ENCODE assay signal across 10 mouse cellular contexts in the genomic region with DNA sequence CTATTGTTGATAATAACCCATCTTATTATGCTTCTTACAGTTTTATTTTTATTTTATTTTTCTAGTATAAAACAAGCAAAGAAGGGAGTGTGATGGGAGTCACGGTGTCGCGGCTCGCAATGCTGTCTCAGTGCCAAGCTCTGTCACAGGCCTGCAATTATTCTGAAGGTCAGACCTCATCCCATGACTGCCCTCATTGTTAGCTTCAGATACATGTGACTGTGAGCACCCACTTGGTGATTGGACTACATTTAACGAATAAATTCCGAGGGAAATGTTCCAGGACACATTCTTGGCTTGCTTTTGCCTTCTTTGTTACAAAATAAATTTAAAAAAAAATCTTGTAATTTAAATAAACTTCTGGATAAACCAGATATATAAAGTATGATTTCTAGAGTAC. TPM values are rescaled to one million over a fixed set of nuclear protein-coding genes. Genes with fewer than 3 reads are reported as not detected.
DNase-seq lines count a peak whose midpoint lies in the region; ATAC-seq lines count a peak whose summit lies in the region.
"Had no signal": no experiment of that assay in that cellular context is flagged by ENCODE, and none has a peak within 500 bp of the region (broad histone marks: within the 10 kb centered on the region; RNA-seq: fewer than 3 reads in every experiment).

No protein-coding gene starts in this region.

- H3K9ac ChIP-seq in heart, embryonic 11.5 days (ENCODE audit: low read depth, low read length) = no peak overlapping the region
- H3K9ac ChIP-seq in lung, embryonic 15.5 days = no peak overlapping the region
- H3K9ac ChIP-seq in neural tube, embryonic 15.5 days (replicated peaks) = no peak overlapping the region

- H3K4me2 ChIP-seq in heart, embryonic 11.5 days = no peak overlapping the region
- no peak overlapping the region for H3K4me2 ChIP-seq in lung, embryonic 15.5 days
- H3K4me2 ChIP-seq in neural tube, embryonic 15.5 days = no peak overlapping the region

- H3K36me3 ChIP-seq in heart, embryonic 11.5 days (ENCODE audit: control insufficient read depth, insufficient read depth, low read length) = peaks cover 32% of the 10 kb centered on the region
- peaks cover 58% of the 10 kb centered on the region for H3K36me3 ChIP-seq in lung, embryonic 15.5 days
- H3K36me3 ChIP-seq in neural tube, embryonic 15.5 days = peaks cover 59% of the 10 kb centered on the region

- H3K27me3 ChIP-seq in heart, embryonic 11.5 days (ENCODE audit: control insufficient read depth, insufficient read depth, low read length) = no peaks in the 10 kb centered on the region
- H3K27me3 ChIP-seq in lung, embryonic 15.5 days = no peaks in the 10 kb centered on the region
- H3K27me3 ChIP-seq in neural tube, embryonic 15.5 days (replicated peaks) = no peaks in the 10 kb centered on the region

- H3K9me3 ChIP-seq in heart, embryonic 11.5 days (replicated peaks; ENCODE audit: control insufficient read depth, low read length) = no peaks in the 10 kb centered on the region
- H3K9me3 ChIP-seq in lung, embryonic 15.5 days = no peaks in the 10 kb centered on the region
- no peaks in the 10 kb centered on the region for H3K9me3 ChIP-seq in neural tube, embryonic 15.5 days (replicated peaks)

- no peak overlapping the region for H3K27ac ChIP-seq in heart, embryonic 11.5 days (ENCODE audit: low read depth, low read length)
- peak overlapping the region; percentile 48; the same call in 1 of the 2 replicates for H3K27ac ChIP-seq in lung, embryonic 15.5 days
- H3K27ac ChIP-seq in neural tube, embryonic 15.5 days (replicated peaks) = peak overlapping the region; percentile 14; the same call in 1 of the 2 replicates

- H3K4me3 ChIP-seq in heart, embryonic 11.5 days (ENCODE audit: low read depth, low read length) = no peak overlapping the region
- H3K4me3 ChIP-seq in lung, embryonic 15.5 days = no peak overlapping the region
- H3K4me3 ChIP-seq in neural tube, embryonic 15.5 days (replicated peaks) = no peak overlapping the region
- H3K4me3 ChIP-seq: erythroblast, embryonic 14.5 days had no signal

- DNase-seq in heart, adult 18-20 months = peak; percentile 52 to 57
- DNase-seq in lung, postnatal 25 days (ENCODE audit: low spot score) = no peak
- DNase-seq in heart, adult 8-10 months (ENCODE audit: low spot score) = peak; percentile 43
- DNase-seq in cerebellum, postnatal 36 days = no peak
- no peak for DNase-seq in right cerebral cortex, postnatal 36 days (ENCODE audit: low spot score in 2 of 2)
- DNase-seq: right cerebral cortex, postnatal 14 days had no signal

- no peak for ATAC-seq in heart, embryonic 11.5 days (replicated peaks; ENCODE audit: insufficient number of reproducible peaks, low FRiP score, low TSS enrichment)
- ATAC-seq in lung, embryonic 15.5 days (ENCODE audit: borderline replicate concordance, extremely low read depth, low FRiP score, low TSS enrichment) = no peak; the same call in 1 of the 2 replicates
- ATAC-seq in neural tube, embryonic 15.5 days (ENCODE audit: low FRiP score) = no peak

- 85% methylated on average over 6 of the region's 6 CpGs for WGBS in heart, embryonic 11.5 days (ENCODE audit: insufficient replicate concordance)
- 65% methylated on average over 6 of the region's 6 CpGs for WGBS in lung, embryonic 15.5 days
- 70% methylated on average over 6 of the region's 6 CpGs for WGBS in neural tube, embryonic 15.5 days

- no peaks in the 10 kb centered on the region for H3K4me1 ChIP-seq in heart, embryonic 11.5 days (ENCODE audit: control insufficient read depth, insufficient read depth, low read length)
- 0 out of 2 replicates have a peak, but pooled peaks cover 7% of the 10 kb centered on the region for H3K4me1 ChIP-seq in lung, embryonic 15.5 days
- no peaks in the 10 kb centered on the region for H3K4me1 ChIP-seq in neural tube, embryonic 15.5 days

RNA-seq across cellular contexts. Expression of a gene that starts 59.8 kb away (rescaled TPM):
- total RNA-seq in heart, adult 18-20 months (2021) = 10 to 100 TPM; 52.5 to 53.5 TPM
- polyA plus RNA-seq in heart, embryonic 11.5 days (2014; fragmentation: Nextera tagmentation; extraction: Ambion mirVana) = 33.7 and 38.6 TPM in 2 replicates
- polyA plus RNA-seq in lung, embryonic 15.5 days (2015; fragmentation: Nextera tagmentation; extraction: Ambion mirVana) = 50.4 and 54.4 TPM in 2 replicates
- total RNA-seq in heart, adult 8-10 months (2022) = 10 to 100 TPM; 51.7 to 67.5 (median 61.6) TPM
- polyA plus RNA-seq in neural tube, embryonic 15.5 days (2015; fragmentation: Nextera tagmentation; extraction: Ambion mirVana) = 13.3 and 22.0 TPM in 2 replicates

Comparison
In these comparisons a context has a peak if more than half of its experiments do, and no peak if none do; other contexts are left out.
1. DNase-seq: peak in heart, adult 18-20 months (2 of 2) and heart, adult 8-10 months (single experiment); none in lung, postnatal 25 days (single experiment), cerebellum, postnatal 36 days (0 of 2) and right cerebral cortex, postnatal 36 days (0 of 2).